ENCODE assay signal across 8 mouse cellular contexts in the genomic region with DNA sequence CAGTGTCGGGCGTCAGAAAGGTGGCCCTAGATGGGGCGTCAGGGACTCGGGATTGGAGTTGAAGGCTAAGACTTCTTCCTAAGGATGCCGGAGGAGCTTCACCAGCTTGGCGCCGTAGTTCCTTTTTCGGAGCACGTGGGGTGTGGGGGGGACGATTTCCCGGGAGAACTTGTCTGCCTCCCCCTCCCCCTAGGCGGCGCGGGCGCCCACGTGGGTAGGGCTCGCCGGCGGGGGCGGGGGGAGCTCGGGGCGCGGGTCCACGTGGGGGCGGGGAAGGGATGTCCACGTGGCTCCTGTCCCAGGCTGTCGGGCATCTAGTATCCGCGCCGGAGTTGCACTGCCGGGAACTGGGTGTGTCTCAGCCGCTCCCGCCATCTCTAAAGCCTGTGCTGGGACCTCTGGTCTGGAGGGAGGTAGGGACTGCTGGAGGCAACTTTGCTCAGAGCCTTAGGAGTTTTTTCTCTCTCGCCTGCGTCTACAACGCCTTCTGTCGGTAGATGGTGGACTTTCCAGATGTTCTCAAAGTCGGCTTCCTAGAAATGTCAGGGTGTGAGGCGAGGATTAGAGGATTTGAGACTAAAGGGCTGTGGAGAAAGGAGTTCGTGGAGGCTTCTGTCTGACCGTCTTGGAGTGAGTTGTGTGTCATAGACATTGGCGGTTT. TPM values are rescaled to one million over a fixed set of nuclear protein-coding genes. Genes with fewer than 3 reads are reported as not detected.
DNase-seq lines count a peak whose midpoint lies in the region; ATAC-seq and TF ChIP-seq lines count a peak whose summit lies in the region.

No protein-coding gene starts in this region.

- no peaks in the 10 kb centered on the region for H3K9me3 ChIP-seq in embryonic facial prominence, embryonic 15.5 days (replicated peaks)
- H3K9me3 ChIP-seq in heart, embryonic 12.5 days (replicated peaks) = no peaks in the 10 kb centered on the region
- no peaks in the 10 kb centered on the region for H3K9me3 ChIP-seq in kidney, postnatal 0 days (replicated peaks; ENCODE audit: low read length)
- H3K9me3 ChIP-seq in liver, embryonic 15.5 days (replicated peaks) = no peaks in the 10 kb centered on the region
- no peaks in the 10 kb centered on the region for H3K9me3 ChIP-seq in neural tube, embryonic 11.5 days (ENCODE audit: control insufficient read depth, low read length)

- peak; percentile 73 for ATAC-seq in embryonic facial prominence, embryonic 15.5 days (ENCODE audit: insufficient number of reproducible peaks, low FRiP score, low TSS enrichment, low read depth)
- peak; percentile 82 for ATAC-seq in heart, embryonic 12.5 days (ENCODE audit: insufficient number of reproducible peaks, low FRiP score)
- peak; percentile 71 for ATAC-seq in kidney, postnatal 0 days (replicated peaks; ENCODE audit: low FRiP score, low read depth)
- ATAC-seq in liver, embryonic 15.5 days (ENCODE audit: insufficient read depth) = peak; percentile 60
- peak; percentile 59 for ATAC-seq in neural tube, embryonic 11.5 days (ENCODE audit: insufficient read depth, low FRiP score, low TSS enrichment)

- WGBS in bone marrow, adult 2 months = 2% methylated on average over 41 of the region's 42 CpGs
- 2% methylated on average over 42 of the region's 42 CpGs for WGBS in embryonic facial prominence, embryonic 15.5 days
- under 1% methylated on average over 42 of the region's 42 CpGs for WGBS in heart, embryonic 12.5 days
- WGBS in kidney, postnatal 0 days = 1% methylated on average over 38 of the region's 42 CpGs
- under 1% methylated on average over 42 of the region's 42 CpGs for WGBS in liver, embryonic 15.5 days (ENCODE audit: insufficient replicate concordance)
- under 1% methylated on average over 37 of the region's 42 CpGs for WGBS in neural tube, embryonic 11.5 days

- peak overlapping the region; percentile 79 for H3K4me2 ChIP-seq in embryonic facial prominence, embryonic 15.5 days (replicated peaks)
- H3K4me2 ChIP-seq in heart, embryonic 12.5 days = peak overlapping the region; percentile 89
- peak overlapping the region; percentile 78 for H3K4me2 ChIP-seq in kidney, postnatal 0 days (ENCODE audit: low read length)
- H3K4me2 ChIP-seq in liver, embryonic 15.5 days = peak overlapping the region; percentile 98
- peak overlapping the region; percentile 86 for H3K4me2 ChIP-seq in neural tube, embryonic 11.5 days (ENCODE audit: low read depth)

- no peak for TF ChIP-seq CTCF in bone marrow, adult 2 months (IDR thresholded peaks at IDR 0.05; ENCODE audit: control insufficient read depth, insufficient read depth, low read length)
- TF ChIP-seq CTCF in kidney, postnatal 0 days (IDR thresholded peaks at IDR 0.05; ENCODE audit: low read depth) = peak; percentile 61
- TF ChIP-seq CTCF in testis, adult 2 months (IDR thresholded peaks at IDR 0.05; ENCODE audit: control insufficient read depth, insufficient read depth, insufficient replicate concordance, low read depth, low read length) = no peak

- H3K4me1 ChIP-seq in bone marrow, adult 2 months (ENCODE audit: control insufficient read depth, insufficient read depth, low read length) = no peaks in the 10 kb centered on the region
- peaks cover 15% of the 10 kb centered on the region for H3K4me1 ChIP-seq in embryonic facial prominence, embryonic 15.5 days
- H3K4me1 ChIP-seq in heart, embryonic 12.5 days (replicated peaks) = peaks cover 25% of the 10 kb centered on the region
- H3K4me1 ChIP-seq in kidney, postnatal 0 days (replicated peaks; ENCODE audit: insufficient read depth, low read length) = 0 out of 2 replicates have a peak, but pooled peaks cover 9% of the 10 kb centered on the region
- peaks cover 64% of the 10 kb centered on the region for H3K4me1 ChIP-seq in liver, embryonic 15.5 days (replicated peaks)
- peaks cover 10% of the 10 kb centered on the region for H3K4me1 ChIP-seq in neural tube, embryonic 11.5 days (ENCODE audit: control insufficient read depth, insufficient read depth, low read length)
- H3K4me1 ChIP-seq in testis, adult 2 months (ENCODE audit: control insufficient read depth, insufficient read depth, low read length) = peaks cover 6% of the 10 kb centered on the region

- no peaks in the 10 kb centered on the region for H3K27me3 ChIP-seq in embryonic facial prominence, embryonic 15.5 days
- no peaks in the 10 kb centered on the region for H3K27me3 ChIP-seq in heart, embryonic 12.5 days (replicated peaks)
- no peaks in the 10 kb centered on the region for H3K27me3 ChIP-seq in kidney, postnatal 0 days (ENCODE audit: insufficient read depth, low read length)
- no peaks in the 10 kb centered on the region for H3K27me3 ChIP-seq in liver, embryonic 15.5 days
- no peaks in the 10 kb centered on the region for H3K27me3 ChIP-seq in neural tube, embryonic 11.5 days (ENCODE audit: control insufficient read depth, insufficient read depth, low read length)
- H3K27me3 ChIP-seq in testis, adult 2 months (ENCODE audit: control insufficient read depth, insufficient read depth, low read length) = no peaks in the 10 kb centered on the region

- peak overlapping the region; percentile 60 for H3K9ac ChIP-seq in embryonic facial prominence, embryonic 15.5 days
- H3K9ac ChIP-seq in heart, embryonic 12.5 days = peak overlapping the region; percentile 85
- H3K9ac ChIP-seq in kidney, postnatal 0 days (ENCODE audit: low read depth, low read length) = peak overlapping the region; percentile 72
- peak overlapping the region; percentile 82 for H3K9ac ChIP-seq in liver, embryonic 15.5 days
- H3K9ac ChIP-seq in neural tube, embryonic 11.5 days (ENCODE audit: low read length) = peak overlapping the region; percentile 88

- H3K4me3 ChIP-seq in bone marrow, adult 2 months (replicated peaks; ENCODE audit: control insufficient read depth, low read depth, low read length) = peak overlapping the region; percentile 85
- peak overlapping the region; percentile 66 for H3K4me3 ChIP-seq in embryonic facial prominence, embryonic 15.5 days (replicated peaks)
- H3K4me3 ChIP-seq in heart, embryonic 12.5 days = peak overlapping the region; percentile 92
- peak overlapping the region; percentile 71 for H3K4me3 ChIP-seq in kidney, postnatal 0 days (replicated peaks; ENCODE audit: low read depth, low read length)
- peak overlapping the region; percentile 90 for H3K4me3 ChIP-seq in liver, embryonic 15.5 days (replicated peaks)
- peak overlapping the region; percentile 88 for H3K4me3 ChIP-seq in neural tube, embryonic 11.5 days (ENCODE audit: low read depth, low read length)
- H3K4me3 ChIP-seq in testis, adult 2 months (ENCODE audit: control insufficient read depth, low read depth, low read length) = peak overlapping the region; percentile 99

- H3K27ac ChIP-seq in bone marrow, adult 2 months (ENCODE audit: control insufficient read depth, insufficient read depth, low read depth, low read length, poor library complexity) = peak overlapping the region; percentile 77
- peak overlapping the region; percentile 97 for H3K27ac ChIP-seq in embryonic facial prominence, embryonic 15.5 days (replicated peaks)
- H3K27ac ChIP-seq in heart, embryonic 12.5 days (ENCODE audit: poor library complexity, severe bottlenecking) = peak overlapping the region; percentile 95
- peak overlapping the region; percentile 91 for H3K27ac ChIP-seq in kidney, postnatal 0 days
- peak overlapping the region; percentile 90 for H3K27ac ChIP-seq in liver, embryonic 15.5 days (replicated peaks)
- H3K27ac ChIP-seq in neural tube, embryonic 11.5 days (ENCODE audit: low read depth, low read length) = peak overlapping the region; percentile 76
- peak overlapping the region; percentile 97 for H3K27ac ChIP-seq in testis, adult 2 months (ENCODE audit: control insufficient read depth, insufficient read depth, low read depth, low read length)

- DNase-seq in B cell, adult 2 months = peak; percentile 57 to 61
- peak; percentile 87 for DNase-seq in kidney, postnatal 0 days (ENCODE audit: low spot score)
- DNase-seq in neural tube, embryonic 11.5 days (ENCODE audit: low spot score) = peak; percentile 85

- peaks cover 7% of the 10 kb centered on the region for H3K36me3 ChIP-seq in embryonic facial prominence, embryonic 15.5 days
- H3K36me3 ChIP-seq in heart, embryonic 12.5 days = peaks cover 11% of the 10 kb centered on the region
- H3K36me3 ChIP-seq in kidney, postnatal 0 days (ENCODE audit: insufficient read depth, low read length) = peaks cover 6% of the 10 kb centered on the region; the same call in 1 of the 2 replicates
- H3K36me3 ChIP-seq in liver, embryonic 15.5 days (replicated peaks) = peaks cover 8% of the 10 kb centered on the region
- peaks cover 2% of the 10 kb centered on the region for H3K36me3 ChIP-seq in neural tube, embryonic 11.5 days (ENCODE audit: control insufficient read depth, insufficient read depth, low read length)
- no peaks in the 10 kb centered on the region for H3K36me3 ChIP-seq in testis, adult 2 months (ENCODE audit: control insufficient read depth, insufficient read depth, low read length)

- no peak for TF ChIP-seq POLR2A in bone marrow, adult 2 months (IDR thresholded peaks at IDR 0.05; ENCODE audit: borderline replicate concordance, control insufficient read depth, low read depth, low read length)
- TF ChIP-seq POLR2A in testis, adult 2 months (IDR thresholded peaks at IDR 0.05; ENCODE audit: control insufficient read depth, low read depth, low read length) = no peak

RNA-seq across cellular contexts. Expression of gene Ldb1, which starts 12.1 kb away (rescaled TPM):
- polyA plus RNA-seq in bone marrow, adult 2 months (2011; ENCODE audit: insufficient read depth, insufficient read length, low replicate concordance, missing spikeins) = 177 and 217 TPM in 2 replicates
- 114 and 120 TPM in 2 replicates for polyA plus RNA-seq in embryonic facial prominence, embryonic 15.5 days (2015; fragmentation: Nextera tagmentation; extraction: Ambion mirVana)
- 84.2 and 85.0 TPM in 2 replicates for polyA plus RNA-seq in heart, embryonic 12.5 days (2016; fragmentation: Nextera tagmentation; extraction: Ambion mirVana)
- 79.3 and 82.5 TPM in 2 replicates for polyA plus RNA-seq in kidney, postnatal 0 days (2015; fragmentation: Nextera tagmentation; extraction: Ambion mirVana)
- 27.0 and 31.2 TPM in 2 replicates for polyA plus RNA-seq in liver, embryonic 15.5 days (2015; fragmentation: Nextera tagmentation; extraction: Ambion mirVana)
- 93.0 and 97.9 TPM in 2 replicates for polyA plus RNA-seq in neural tube, embryonic 11.5 days (2014; fragmentation: Nextera tagmentation; extraction: Ambion mirVana)
- polyA plus RNA-seq in testis, adult 2 months (2012; rRNA removed) = 26.2 and 28.9 TPM in 2 replicates

RNA-seq across cellular contexts. Expression of gene Pprc1, which starts 12.4 kb away (rescaled TPM):
- polyA plus RNA-seq in bone marrow, adult 2 months (2011; ENCODE audit: insufficient read depth, insufficient read length, low replicate concordance, missing spikeins) = 42.0 and 51.5 TPM in 2 replicates
- polyA plus RNA-seq in embryonic facial prominence, embryonic 15.5 days (2015; fragmentation: Nextera tagmentation; extraction: Ambion mirVana) = 37.0 and 38.3 TPM in 2 replicates
- polyA plus RNA-seq in heart, embryonic 12.5 days (2016; fragmentation: Nextera tagmentation; extraction: Ambion mirVana) = 30.6 and 37.9 TPM in 2 replicates
- polyA plus RNA-seq in kidney, postnatal 0 days (2015; fragmentation: Nextera tagmentation; extraction: Ambion mirVana) = 16.2 and 16.9 TPM in 2 replicates
- 15.7 and 17.0 TPM in 2 replicates for polyA plus RNA-seq in liver, embryonic 15.5 days (2015; fragmentation: Nextera tagmentation; extraction: Ambion mirVana)
- polyA plus RNA-seq in neural tube, embryonic 11.5 days (2014; fragmentation: Nextera tagmentation; extraction: Ambion mirVana) = 42.2 and 46.1 TPM in 2 replicates
- polyA plus RNA-seq in testis, adult 2 months (2012; rRNA removed) = 8.9 and 10.1 TPM in 2 replicates

RNA-seq across cellular contexts. Expression of gene Nolc1, which starts 18.6 kb away (rescaled TPM):
- 36.1 and 52.2 TPM in 2 replicates for polyA plus RNA-seq in bone marrow, adult 2 months (2011; ENCODE audit: insufficient read depth, insufficient read length, low replicate concordance, missing spikeins)
- 74.1 and 76.9 TPM in 2 replicates for polyA plus RNA-seq in embryonic facial prominence, embryonic 15.5 days (2015; fragmentation: Nextera tagmentation; extraction: Ambion mirVana)
- 56.2 and 60.3 TPM in 2 replicates for polyA plus RNA-seq in heart, embryonic 12.5 days (2016; fragmentation: Nextera tagmentation; extraction: Ambion mirVana)
- polyA plus RNA-seq in kidney, postnatal 0 days (2015; fragmentation: Nextera tagmentation; extraction: Ambion mirVana) = 50.0 and 60.0 TPM in 2 replicates
- 47.3 and 48.8 TPM in 2 replicates for polyA plus RNA-seq in liver, embryonic 15.5 days (2015; fragmentation: Nextera tagmentation; extraction: Ambion mirVana)
- 103 and 112 TPM in 2 replicates for polyA plus RNA-seq in neural tube, embryonic 11.5 days (2014; fragmentation: Nextera tagmentation; extraction: Ambion mirVana)
- polyA plus RNA-seq in testis, adult 2 months (2012; rRNA removed) = 10.8 and 12.2 TPM in 2 replicates

RNA-seq across cellular contexts. Expression of gene Hps6, which starts 53.8 kb away (rescaled TPM):
- polyA plus RNA-seq in bone marrow, adult 2 months (2011; ENCODE audit: insufficient read depth, insufficient read length, low replicate concordance, missing spikeins) = 1.2 and 1.9 TPM in 2 replicates
- 8.7 and 10.1 TPM in 2 replicates for polyA plus RNA-seq in embryonic facial prominence, embryonic 15.5 days (2015; fragmentation: Nextera tagmentation; extraction: Ambion mirVana)
- polyA plus RNA-seq in heart, embryonic 12.5 days (2016; fragmentation: Nextera tagmentation; extraction: Ambion mirVana) = 6.6 and 7.3 TPM in 2 replicates
- 7.2 and 7.6 TPM in 2 replicates for polyA plus RNA-seq in kidney, postnatal 0 days (2015; fragmentation: Nextera tagmentation; extraction: Ambion mirVana)
- 3.0 and 3.2 TPM in 2 replicates for polyA plus RNA-seq in liver, embryonic 15.5 days (2015; fragmentation: Nextera tagmentation; extraction: Ambion mirVana)
- polyA plus RNA-seq in neural tube, embryonic 11.5 days (2014; fragmentation: Nextera tagmentation; extraction: Ambion mirVana) = 2.6 and 2.9 TPM in 2 replicates
- 1.0 and 1.1 TPM in 2 replicates for polyA plus RNA-seq in testis, adult 2 months (2012; rRNA removed)

RNA-seq across cellular contexts. Expression of gene Armh3, which starts 58.8 kb away (rescaled TPM):
- polyA plus RNA-seq in bone marrow, adult 2 months (2011; ENCODE audit: insufficient read depth, insufficient read length, low replicate concordance, missing spikeins) = 2.8 and 5.3 TPM in 2 replicates
- polyA plus RNA-seq in embryonic facial prominence, embryonic 15.5 days (2015; fragmentation: Nextera tagmentation; extraction: Ambion mirVana) = 16.6 and 20.5 TPM in 2 replicates
- polyA plus RNA-seq in heart, embryonic 12.5 days (2016; fragmentation: Nextera tagmentation; extraction: Ambion mirVana) = 13.6 and 16.5 TPM in 2 replicates
- 13.2 and 14.7 TPM in 2 replicates for polyA plus RNA-seq in kidney, postnatal 0 days (2015; fragmentation: Nextera tagmentation; extraction: Ambion mirVana)
- 4.0 and 4.1 TPM in 2 replicates for polyA plus RNA-seq in liver, embryonic 15.5 days (2015; fragmentation: Nextera tagmentation; extraction: Ambion mirVana)
- polyA plus RNA-seq in neural tube, embryonic 11.5 days (2014; fragmentation: Nextera tagmentation; extraction: Ambion mirVana) = 16.7 and 17.9 TPM in 2 replicates
- polyA plus RNA-seq in testis, adult 2 months (2012; rRNA removed) = 5.7 and 5.8 TPM in 2 replicates

Comparison
In these comparisons a context has a peak if more than half of its experiments do, and no peak if none do; other contexts are left out.
1. Peak in every context shown above with its lines: DNase-seq, ATAC-seq, H3K4me3 ChIP-seq and H3K27ac ChIP-seq.